Mouse (Mus musculus): ENCODE data around the gene Col2a1. TPM values are rescaled to one million over a fixed set of nuclear protein-coding genes. Genes with fewer than 3 reads are reported as not detected.

Col2a1 gene
- polyA plus RNA-seq, 1 experiment from 2014 or later, result 208 TPM

DNA sequence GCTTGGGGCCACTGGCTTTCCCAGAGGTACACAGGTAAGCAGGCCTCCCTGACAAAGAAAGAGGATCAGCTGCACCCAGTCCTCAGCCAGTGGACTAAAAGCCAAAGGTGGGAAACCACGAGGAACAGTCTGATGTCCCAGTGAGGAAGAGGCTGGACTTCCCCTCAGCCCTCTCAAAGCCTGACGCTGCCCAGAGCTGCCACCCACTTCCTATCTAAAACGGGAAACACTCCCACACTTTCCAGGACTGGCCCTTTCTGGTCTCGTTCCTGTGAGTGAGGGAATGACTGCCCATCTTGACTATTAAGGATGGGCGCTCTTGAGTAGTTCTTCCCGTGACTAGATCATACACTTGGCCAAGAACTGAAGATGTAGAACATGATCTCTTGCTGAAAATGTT, 76.7 kb downstream of the Col2a1 start:
- DNase-seq (ENCODE audit: low spot score) (no peak), ATAC-seq (ENCODE audit: insufficient read depth, low FRiP score, low TSS enrichment) (no peak)
- WGBS, result 77% methylated on average over 6 of the region's 6 CpGs
- Histone ChIP-seq H3K27ac (ENCODE audit: low read depth, low read length) (no peak overlapping the region), H3K9me3 (ENCODE audit: control insufficient read depth, low read length) (no peaks in the 10 kb centered on the region), H3K4me1 (ENCODE audit: control insufficient read depth, insufficient read depth, low read length) (no peaks in the 10 kb centered on the region), H3K27me3 (ENCODE audit: control insufficient read depth, insufficient read depth, low read length) (no peaks in the 10 kb centered on the region), H3K9ac (ENCODE audit: low read length) (no peak overlapping the region), H3K36me3 (ENCODE audit: control insufficient read depth, insufficient read depth, low read length) (no peaks in the 10 kb centered on the region), H3K4me3 (ENCODE audit: low read depth, low read length) (no peak overlapping the region), H3K4me2 (ENCODE audit: low read depth) (no peak overlapping the region)

DNA sequence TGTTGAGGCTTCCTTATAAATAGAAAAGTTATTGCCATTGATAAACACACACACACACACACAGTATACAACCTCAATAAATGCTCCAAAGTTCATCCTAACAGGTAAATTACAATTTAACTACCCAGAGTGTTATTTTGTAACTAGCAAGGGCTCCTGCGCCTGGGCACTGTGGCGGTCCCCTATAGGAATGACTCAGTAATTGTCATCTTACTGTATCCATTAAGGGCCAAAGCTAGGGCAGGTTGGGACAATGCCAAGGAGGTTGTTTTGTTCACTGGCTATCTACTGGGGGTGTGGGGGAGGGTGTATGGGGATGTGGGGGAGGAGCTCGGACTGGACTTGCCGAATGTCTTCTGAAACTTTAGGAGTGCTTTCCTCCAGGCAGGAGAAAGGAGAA, 77.5 kb downstream of the Col2a1 start:
- ATAC-seq (ENCODE audit: insufficient read depth, low FRiP score, low TSS enrichment), result no peak

More for the DNA sequence above, 77.5 kb downstream of the Col2a1 start:
- no peaks in the 10 kb centered on the region for H3K9me3 ChIP-seq (ENCODE audit: control insufficient read depth, low read length)
- H3K4me1 ChIP-seq (ENCODE audit: control insufficient read depth, insufficient read depth, low read length), result no peaks in the 10 kb centered on the region
- no peaks in the 10 kb centered on the region for H3K27me3 ChIP-seq (ENCODE audit: control insufficient read depth, insufficient read depth, low read length)
- no peak overlapping the region for H3K4me2 ChIP-seq (ENCODE audit: low read depth)
- H3K36me3 ChIP-seq (ENCODE audit: control insufficient read depth, insufficient read depth, low read length), result no peaks in the 10 kb centered on the region
- 60% methylated on average over 4 of the region's 4 CpGs for WGBS
- H3K9ac ChIP-seq (ENCODE audit: low read length), result no peak overlapping the region
- no peak overlapping the region for H3K27ac ChIP-seq (ENCODE audit: low read depth, low read length)
- no peak overlapping the region for H3K4me3 ChIP-seq (ENCODE audit: low read depth, low read length)
- DNase-seq (ENCODE audit: low spot score), result no peak

Other genes with a start within 250 kb of the Col2a1 start
- 3.5 and 6.0 TPM in 2 replicates for gene Rapgef3, start 236.7 kb downstream of the Col2a1 start, polyA plus RNA-seq (2014; fragmentation: Nextera tagmentation; extraction: Ambion mirVana)
- gene Slc48a1, start 226.2 kb downstream of the Col2a1 start, polyA plus RNA-seq (2014; fragmentation: Nextera tagmentation; extraction: Ambion mirVana), result 29.2 and 29.3 TPM in 2 replicates
- gene Hdac7, start 160.2 kb downstream of the Col2a1 start, polyA plus RNA-seq (2014; fragmentation: Nextera tagmentation; extraction: Ambion mirVana), result 21.0 and 23.2 TPM in 2 replicates
- 0.16 TPM in 1 of 2 replicates, not detected in the other for gene Vdr, start 94.1 kb downstream of the Col2a1 start, polyA plus RNA-seq (2014; fragmentation: Nextera tagmentation; extraction: Ambion mirVana)
- 50.2 and 55.9 TPM in 2 replicates for gene Tmem106c, start 40.5 kb downstream of the Col2a1 start, polyA plus RNA-seq (2014; fragmentation: Nextera tagmentation; extraction: Ambion mirVana)
- 36.2 and 41.3 TPM in 2 replicates for gene Pfkm, start 87.9 kb upstream of the Col2a1 start, polyA plus RNA-seq (2014; fragmentation: Nextera tagmentation; extraction: Ambion mirVana)
- 40.1 and 41.0 TPM in 2 replicates for gene Senp1, start 89.0 kb upstream of the Col2a1 start, polyA plus RNA-seq (2014; fragmentation: Nextera tagmentation; extraction: Ambion mirVana)
- gene Asb8, start 160.9 kb upstream of the Col2a1 start, polyA plus RNA-seq (2014; fragmentation: Nextera tagmentation; extraction: Ambion mirVana), result 50.7 and 58.1 TPM in 2 replicates
- gene Ccdc184, start 162.5 kb upstream of the Col2a1 start, polyA plus RNA-seq (2014; fragmentation: Nextera tagmentation; extraction: Ambion mirVana), result 10.3 and 12.2 TPM in 2 replicates
- gene Olfr288, start 190.8 kb upstream of the Col2a1 start, polyA plus RNA-seq (2014; fragmentation: Nextera tagmentation; extraction: Ambion mirVana), result not detected in 2 replicates
- gene Gm44579, start 216.3 kb upstream of the Col2a1 start, polyA plus RNA-seq (2014; fragmentation: Nextera tagmentation; extraction: Ambion mirVana), result not detected in 2 replicates
- gene Olfr287, start 216.4 kb upstream of the Col2a1 start, polyA plus RNA-seq (2014; fragmentation: Nextera tagmentation; extraction: Ambion mirVana), result not detected in 2 replicates
- gene Olfr286, start 229.8 kb upstream of the Col2a1 start, polyA plus RNA-seq (2014; fragmentation: Nextera tagmentation; extraction: Ambion mirVana), result not detected in 2 replicates

Measured in neural tube, embryonic 11.5 days (tissue).